ENCODE assay signal across 8 mouse cellular contexts in genomic region chr12:80131359-80132249, GRCm38 (mm10). TPM values are rescaled to one million over a fixed set of nuclear protein-coding genes. Genes with fewer than 3 reads are reported as not detected.
DNase-seq lines count a peak whose midpoint lies in the region; ATAC-seq and TF ChIP-seq lines count a peak whose summit lies in the region.

No protein-coding gene starts in this region.

- no peak for TF ChIP-seq CTCF in lung, postnatal 0 days (IDR thresholded peaks at IDR 0.05)
- TF ChIP-seq CTCF in hindbrain, postnatal 0 days (IDR thresholded peaks at IDR 0.05; ENCODE audit: low read depth) = no peak

- peak overlapping the region; percentile 59 for H3K4me2 ChIP-seq in lung, postnatal 0 days (replicated peaks; ENCODE audit: low read depth, low read length)
- H3K4me2 ChIP-seq in embryonic facial prominence, embryonic 12.5 days (replicated peaks) = peak overlapping the region; percentile 78
- H3K4me2 ChIP-seq in hindbrain, postnatal 0 days (ENCODE audit: low read depth, low read length) = peak overlapping the region; percentile 60
- peak overlapping the region; percentile 77 for H3K4me2 ChIP-seq in midbrain, embryonic 14.5 days (ENCODE audit: low read length)

- peak overlapping the region; percentile 51 for H3K4me3 ChIP-seq in lung, postnatal 0 days (ENCODE audit: low read depth, low read length)
- peak overlapping the region; percentile 53 for H3K4me3 ChIP-seq in embryonic facial prominence, embryonic 12.5 days
- H3K4me3 ChIP-seq in hindbrain, postnatal 0 days (ENCODE audit: low read length) = peak overlapping the region; percentile 60
- H3K4me3 ChIP-seq in midbrain, embryonic 14.5 days (replicated peaks; ENCODE audit: low read depth, low read length) = peak overlapping the region; percentile 66

- peak; percentile 17 for ATAC-seq in lung, postnatal 0 days
- no peak for ATAC-seq in embryonic facial prominence, embryonic 12.5 days (ENCODE audit: insufficient number of reproducible peaks, insufficient read depth, low FRiP score, low TSS enrichment)
- ATAC-seq in hindbrain, postnatal 0 days = no peak
- 0 out of 2 replicates have a peak, but pooled peaks have one; percentile 3 for ATAC-seq in midbrain, embryonic 14.5 days (ENCODE audit: low FRiP score, low TSS enrichment)

- peak overlapping the region; percentile 76 for H3K9ac ChIP-seq in lung, postnatal 0 days (replicated peaks; ENCODE audit: low read depth)
- H3K9ac ChIP-seq in embryonic facial prominence, embryonic 12.5 days = peak overlapping the region; percentile 84
- peak overlapping the region; percentile 78 for H3K9ac ChIP-seq in hindbrain, postnatal 0 days (replicated peaks; ENCODE audit: low read length)
- H3K9ac ChIP-seq in midbrain, embryonic 14.5 days (replicated peaks; ENCODE audit: low read length) = peak overlapping the region; percentile 97

- peaks cover 22% of the 10 kb centered on the region for H3K4me1 ChIP-seq in lung, postnatal 0 days (ENCODE audit: insufficient read depth, low read depth, low read length)
- peaks cover 34% of the 10 kb centered on the region for H3K4me1 ChIP-seq in embryonic facial prominence, embryonic 12.5 days
- peaks cover 23% of the 10 kb centered on the region for H3K4me1 ChIP-seq in hindbrain, postnatal 0 days (ENCODE audit: insufficient read depth, low read length)
- peaks cover 24% of the 10 kb centered on the region for H3K4me1 ChIP-seq in midbrain, embryonic 14.5 days (ENCODE audit: control insufficient read depth, insufficient read depth, low read length)

- H3K27me3 ChIP-seq in lung, postnatal 0 days (replicated peaks; ENCODE audit: insufficient read depth, low read length) = no peaks in the 10 kb centered on the region
- no peaks in the 10 kb centered on the region for H3K27me3 ChIP-seq in embryonic facial prominence, embryonic 12.5 days
- no peaks in the 10 kb centered on the region for H3K27me3 ChIP-seq in hindbrain, postnatal 0 days (ENCODE audit: insufficient read depth, low read length)
- no peaks in the 10 kb centered on the region for H3K27me3 ChIP-seq in midbrain, embryonic 14.5 days (ENCODE audit: control insufficient read depth, insufficient read depth, low read length)

- H3K36me3 ChIP-seq in lung, postnatal 0 days (ENCODE audit: insufficient read depth, low read length) = no peaks in the 10 kb centered on the region
- H3K36me3 ChIP-seq in embryonic facial prominence, embryonic 12.5 days = no peaks in the 10 kb centered on the region
- no peaks in the 10 kb centered on the region for H3K36me3 ChIP-seq in hindbrain, postnatal 0 days (ENCODE audit: insufficient read depth, low read length)
- H3K36me3 ChIP-seq in midbrain, embryonic 14.5 days (ENCODE audit: control insufficient read depth, insufficient read depth, low read length) = no peaks in the 10 kb centered on the region

- intact Hi-C loops in left cerebral cortex, postnatal 25 days (cut with DNase I) = loop anchor here (1.0 to 5.0 kb wide), 4 partner anchors 17 to 773 kb away; no protein-coding TSS in a partner anchor

- no peak for TF ChIP-seq EP300 in lung, postnatal 0 days (IDR thresholded peaks at IDR 0.05)

- H3K9me3 ChIP-seq in lung, postnatal 0 days (ENCODE audit: low read length) = no peaks in the 10 kb centered on the region
- H3K9me3 ChIP-seq in embryonic facial prominence, embryonic 12.5 days = no peaks in the 10 kb centered on the region
- no peaks in the 10 kb centered on the region for H3K9me3 ChIP-seq in hindbrain, postnatal 0 days (ENCODE audit: low read length)
- no peaks in the 10 kb centered on the region for H3K9me3 ChIP-seq in midbrain, embryonic 14.5 days (ENCODE audit: control insufficient read depth, low read length)

- H3K27ac ChIP-seq in lung, postnatal 0 days (ENCODE audit: low read length) = peak overlapping the region; percentile 99
- peak overlapping the region; percentile 97 for H3K27ac ChIP-seq in embryonic facial prominence, embryonic 12.5 days
- peak overlapping the region; percentile 98 for H3K27ac ChIP-seq in hindbrain, postnatal 0 days
- peak overlapping the region; percentile 98 for H3K27ac ChIP-seq in midbrain, embryonic 14.5 days (replicated peaks; ENCODE audit: low read depth, low read length)

- DNase-seq in lung, postnatal 0 days (ENCODE audit: low spot score) = peak; percentile 79
- no peak for DNase-seq in lung, postnatal 10 days
- no peak for DNase-seq in hindbrain, postnatal 0 days (ENCODE audit: low spot score)
- DNase-seq in midbrain, embryonic 14.5 days = no peak
- no peak for DNase-seq in layer of hippocampus, adult 18-20 months (ENCODE audit: low spot score in 2 of 2)
- no peak for DNase-seq in ovary, adult 18-20 months (ENCODE audit: low spot score)
- DNase-seq in left cerebral cortex, postnatal 25 days (ENCODE audit: low spot score in 2 of 2) = no peak

- WGBS in lung, postnatal 0 days = 29% methylated on average over 17 of the region's 17 CpGs
- WGBS in embryonic facial prominence, embryonic 12.5 days = 48% methylated on average over 17 of the region's 17 CpGs
- 40% methylated on average over 17 of the region's 17 CpGs for WGBS in hindbrain, postnatal 0 days
- 50% methylated on average over 17 of the region's 17 CpGs for WGBS in midbrain, embryonic 14.5 days

RNA-seq across cellular contexts. Expression of gene Zfp36l1, which starts 18.8 kb away (rescaled TPM):
- 123 and 145 TPM in 2 replicates for polyA plus RNA-seq in lung, postnatal 0 days (2015; fragmentation: Nextera tagmentation; extraction: Ambion mirVana)
- polyA plus RNA-seq in embryonic facial prominence, embryonic 12.5 days (2016; fragmentation: Nextera tagmentation; extraction: Ambion mirVana) = 115 and 124 TPM in 2 replicates
- total RNA-seq in hindbrain, postnatal 0 days (2014; rRNA removed) = 61.8 and 69.5 TPM in 2 replicates
- 64.6 and 65.9 TPM in 2 replicates for polyA plus RNA-seq in hindbrain, postnatal 0 days (2015; fragmentation: Nextera tagmentation; extraction: Ambion mirVana)
- polyA plus RNA-seq in midbrain, embryonic 14.5 days (2014; fragmentation: Nextera tagmentation; extraction: Ambion mirVana) = 32.3 and 52.3 TPM in 2 replicates
- total RNA-seq in layer of hippocampus, adult 18-20 months (2021) = 10 to 100 TPM; 40.0 to 53.4 TPM
- 10 to 100 TPM; 35.3 to 42.8 TPM for total RNA-seq in left cerebral cortex, postnatal 25 days (2021)

Comparison
In these comparisons a context has a peak if more than half of its experiments do, and no peak if none do; other contexts are left out.
1. ATAC-seq: peak in lung, postnatal 0 days (single experiment) and midbrain, embryonic 14.5 days (single experiment); none in embryonic facial prominence, embryonic 12.5 days (single experiment) and hindbrain, postnatal 0 days (single experiment).
2. Peak in every context shown above with its lines, with median percentiles within 50 percentile points of each other: H3K27ac ChIP-seq, H3K4me2 ChIP-seq, H3K4me3 ChIP-seq and H3K9ac ChIP-seq.